Mouse (Mus musculus) T-helper 17 cell (primary cell): ENCODE measurements around the gene Prkag1.

Experiments used
- in situ Hi-C, 2 experiments: fragments of 300-600 bp; cut with MboI, MseI; formaldehyde crosslinking; loops; 1 replicate in 1 of 2; 2 replicates in 1 of 2; pipeline ENCODE4 v1.15.1; 2025; ENCODE audit warnings: high pct_unique_total_duplicates in 2 of 2

Gene Prkag1

GRCm38 (mm10) chr15:98853161-98853937 is 22.0 kb upstream of the Prkag1 start:
- in situ Hi-C loops: no loop called here

DNA sequence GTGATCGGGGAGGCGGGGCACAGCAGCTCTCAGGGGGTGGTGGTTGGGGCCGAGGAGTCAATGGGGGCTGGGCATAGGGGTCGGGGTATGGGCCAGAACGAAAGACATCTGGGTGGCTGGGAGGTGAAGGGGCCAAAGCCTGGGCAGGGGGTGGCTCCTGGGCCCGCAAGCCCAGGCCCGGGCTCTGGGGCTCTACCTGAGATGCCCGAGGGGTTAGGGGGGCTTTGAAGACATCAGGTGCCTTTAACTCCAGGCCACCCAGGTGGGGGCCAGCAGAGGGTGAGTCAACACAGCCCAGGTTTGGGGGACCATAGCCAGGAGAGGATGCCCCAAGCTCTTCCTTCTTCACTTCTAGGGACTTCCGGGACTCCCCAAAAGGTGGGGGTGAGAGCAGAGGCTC is 21.4 kb upstream of the Prkag1 start:
- in situ Hi-C loops: no loop called here

- in situ Hi-C loops: no loop called here
Measured at GRCm38 (mm10) chr15:98852071-98852470, 20.8 kb upstream of the Prkag1 start.

DNA sequence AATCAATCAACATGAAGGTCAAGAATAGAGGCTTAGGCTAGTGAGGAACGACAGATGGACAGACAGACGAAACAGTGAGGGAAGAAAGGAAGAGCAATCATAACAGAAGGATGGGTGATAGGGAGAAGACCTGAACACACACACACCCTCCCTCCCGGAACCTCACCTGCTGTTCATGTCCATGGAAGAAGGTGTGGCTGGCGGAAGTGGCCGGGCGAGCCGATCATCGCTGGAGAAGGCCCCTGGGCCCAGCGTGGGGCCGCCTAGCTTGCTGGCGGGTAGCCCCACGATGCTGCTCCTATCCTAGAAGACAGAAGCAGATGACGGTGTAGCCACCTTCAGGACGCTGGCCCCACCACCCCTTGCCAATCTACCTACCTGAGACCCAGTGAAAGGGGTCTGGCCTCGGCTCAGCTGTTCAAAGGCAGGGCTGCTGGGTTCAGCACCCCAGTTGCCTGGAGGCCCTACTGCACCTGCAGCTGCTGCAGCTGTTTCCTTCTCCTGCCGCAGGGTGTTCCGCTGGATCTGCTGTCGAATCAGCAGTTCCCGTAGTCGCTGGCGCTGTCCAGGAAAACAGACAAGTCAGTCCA is 20.0 kb upstream of the Prkag1 start:
- in situ Hi-C loops: no loop called here

DNA sequence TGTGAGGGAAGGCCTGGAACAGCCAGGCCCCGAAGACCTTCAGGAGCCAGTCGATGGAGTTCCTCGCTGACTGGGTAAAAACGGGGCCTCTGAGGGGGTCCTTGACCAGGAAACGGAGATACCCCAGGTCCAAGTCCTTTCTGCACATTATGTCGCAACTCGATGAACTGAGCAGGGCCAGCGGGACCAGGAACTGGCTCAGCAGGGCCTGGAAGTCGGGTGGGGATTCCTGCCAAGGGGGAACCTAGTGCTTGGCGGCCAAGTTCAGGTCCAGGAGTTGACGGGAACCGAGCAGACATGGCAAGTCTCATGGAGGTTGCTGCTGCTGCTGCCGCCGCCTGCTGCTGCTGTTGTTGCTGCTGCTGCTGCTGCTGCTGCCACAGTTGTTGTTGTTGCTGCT is 19.3 kb upstream of the Prkag1 start:
- in situ Hi-C loops: no loop called here

- in situ Hi-C loops: no loop called here
Measured at GRCm38 (mm10) chr15:98849956-98850600, 18.8 kb upstream of the Prkag1 start.

DNA sequence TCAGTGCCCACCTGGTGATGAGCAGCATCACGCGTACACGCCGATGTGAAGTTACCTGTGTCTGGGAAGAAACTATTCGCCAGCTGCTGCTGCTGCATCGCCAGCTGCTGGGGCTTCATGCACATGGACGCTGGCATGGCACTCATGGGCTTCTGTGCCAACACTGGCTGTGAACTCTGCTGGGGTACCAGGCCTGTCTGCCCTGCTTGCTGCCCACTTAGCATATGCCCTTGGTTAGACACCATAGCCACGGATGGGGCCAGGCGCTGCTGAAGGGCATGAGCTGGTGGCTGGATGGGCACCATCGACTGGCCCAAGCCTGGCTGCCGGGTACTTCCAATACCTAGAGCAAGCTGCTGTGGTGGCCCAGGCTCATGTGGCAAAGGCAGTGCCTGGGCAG is 17.8 kb upstream of the Prkag1 start:
- in situ Hi-C loops: no loop called here

DNA sequence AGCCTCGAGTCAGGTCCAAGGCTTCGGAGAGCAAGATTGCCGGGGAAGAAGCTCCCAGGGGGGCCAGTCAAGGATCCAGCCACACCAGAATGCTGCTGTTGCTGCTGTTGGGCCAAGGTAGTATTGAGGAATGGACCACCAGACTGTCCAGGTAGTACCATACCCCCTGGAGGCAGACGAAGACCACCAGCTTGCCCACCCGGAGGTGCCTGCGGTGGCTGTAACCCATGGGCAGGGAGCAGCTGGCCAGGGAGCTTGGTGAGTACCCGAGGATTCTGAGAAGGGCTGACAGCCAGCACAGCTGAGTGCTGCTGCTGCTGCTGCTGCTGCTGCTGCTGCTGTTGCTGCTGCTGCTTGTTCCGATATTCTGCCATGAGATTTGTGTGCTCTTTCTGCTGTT is 14.8 kb upstream of the Prkag1 start:
- in situ Hi-C loops: no loop called here

DNA sequence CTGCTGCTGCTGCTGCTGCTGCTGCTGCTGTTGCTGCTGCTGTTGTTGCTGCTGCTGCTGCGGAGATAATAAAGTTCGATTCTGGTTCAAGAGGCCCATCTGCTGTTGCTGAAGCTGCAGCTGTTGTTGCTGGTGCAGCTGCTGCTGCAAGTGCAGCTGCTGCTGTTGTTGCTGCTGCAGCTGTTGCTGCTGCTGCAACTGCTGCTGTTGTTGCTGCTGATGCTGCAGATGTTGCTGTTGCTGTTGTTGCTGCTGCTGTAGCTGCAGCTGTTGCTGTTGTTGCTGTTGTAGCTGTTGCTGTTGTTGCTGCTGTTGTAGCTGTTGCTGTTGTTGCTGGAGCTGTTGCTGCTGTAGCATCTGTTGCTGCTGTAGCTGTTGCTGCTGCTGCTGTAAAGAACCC is 13.8 kb upstream of the Prkag1 start:
- in situ Hi-C loops: no loop called here

DNA sequence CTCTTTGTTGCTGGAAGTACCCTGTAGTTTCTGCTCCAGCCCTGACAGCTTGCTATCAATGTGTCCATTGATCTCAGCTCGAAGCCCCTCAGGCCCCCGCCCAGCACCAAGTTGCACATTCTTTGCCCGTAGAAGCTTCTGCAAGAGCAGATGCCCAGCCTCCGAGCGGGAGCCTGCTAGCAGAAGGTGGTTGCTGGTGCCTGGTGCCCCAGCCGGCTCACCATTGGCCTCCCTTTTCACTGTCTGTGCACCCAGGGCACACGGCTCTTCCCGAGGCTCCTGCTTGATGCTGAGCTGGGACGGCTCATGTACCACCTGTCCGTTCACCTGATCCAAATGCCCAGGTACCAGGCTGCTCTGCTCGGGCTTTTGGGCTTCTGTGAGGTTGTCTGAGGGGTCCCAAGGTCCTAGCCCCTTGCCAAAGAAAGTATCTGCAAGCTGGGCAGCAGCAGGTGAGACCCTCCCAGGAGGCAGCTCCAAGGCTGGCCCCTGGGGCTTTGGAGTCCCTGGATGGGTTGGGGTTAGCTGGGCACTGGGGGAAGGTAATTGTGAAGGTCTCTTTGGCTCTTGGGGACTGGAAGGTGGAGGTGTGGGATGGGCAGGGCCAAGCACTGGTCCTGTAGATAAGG is 12.4 kb upstream of the Prkag1 start:
- in situ Hi-C loops: no loop called here

- in situ Hi-C loops: no loop called here
Measured at GRCm38 (mm10) chr15:98839671-98840585, 8.6 kb upstream of the Prkag1 start.

- in situ Hi-C loops: no loop called here
Measured at GRCm38 (mm10) chr15:98839161-98839560, 7.8 kb upstream of the Prkag1 start.

DNA sequence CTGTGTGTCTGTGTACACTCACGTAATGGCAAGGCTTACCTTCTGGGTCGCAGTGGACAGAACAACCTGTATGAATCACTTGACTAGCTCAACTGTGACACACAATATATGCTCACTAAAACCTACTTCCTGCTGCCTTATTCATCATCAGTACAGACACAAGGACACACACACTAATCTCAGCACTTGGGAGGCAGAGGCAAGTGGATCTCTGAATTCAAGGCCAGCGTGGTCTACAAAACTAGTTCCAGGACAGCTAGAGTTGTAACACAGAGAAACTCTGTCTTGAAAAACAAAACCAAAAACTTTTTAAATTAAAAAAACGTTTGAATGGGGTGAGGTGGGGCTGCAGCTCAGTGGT is 6.4 kb upstream of the Prkag1 start:
- in situ Hi-C loops: no loop called here

GRCm38 (mm10) chr15:98837006-98837742 is 5.9 kb upstream of the Prkag1 start:
- in situ Hi-C loops: no loop called here

DNA sequence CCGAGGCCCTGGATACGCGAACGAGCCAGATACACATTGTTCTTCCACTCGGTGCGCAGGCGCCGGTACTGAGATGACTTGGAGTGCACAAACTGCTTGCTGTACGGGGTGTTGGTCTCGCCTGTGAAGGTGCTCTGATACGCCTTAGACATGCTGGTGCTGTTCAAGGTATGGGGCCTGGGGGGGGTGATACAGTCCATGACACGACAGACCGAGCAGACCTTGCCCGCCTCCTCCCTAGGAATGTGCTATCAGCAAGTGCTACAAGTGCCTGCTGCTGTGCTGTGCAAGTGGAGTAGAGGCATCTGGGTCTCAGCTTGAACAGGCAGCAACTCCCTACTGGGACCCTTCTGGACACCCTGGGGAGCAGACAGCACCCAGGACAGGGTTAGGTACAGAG is 4.0 kb upstream of the Prkag1 start:
- in situ Hi-C loops: no loop called here

- in situ Hi-C loops: loop anchor here in 1 of 2 experiments (5.0 kb wide), 1 partner anchor 33 kb away; no protein-coding TSS in a partner anchor
Measured at GRCm38 (mm10) chr15:98834059-98834458, 2.7 kb upstream of the Prkag1 start.

DNA sequence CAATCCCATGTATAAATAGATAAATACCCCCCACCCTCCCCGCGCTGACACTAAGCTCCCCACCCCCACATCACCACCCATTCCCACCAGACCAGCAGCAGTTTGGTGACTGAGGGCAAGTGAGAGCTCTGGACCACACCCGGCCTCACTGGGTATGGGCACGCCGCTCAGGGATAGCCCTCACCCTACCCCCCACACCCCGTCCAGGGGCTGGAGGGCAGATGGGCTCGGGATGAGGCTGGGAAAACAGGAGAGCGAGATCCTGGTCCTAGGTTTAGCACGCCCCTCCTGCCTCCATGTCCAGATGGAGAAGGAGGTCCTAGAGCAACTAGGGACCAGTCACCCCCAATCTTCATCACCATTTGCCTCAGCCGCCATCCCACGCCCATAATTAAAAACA is 2.0 kb upstream of the Prkag1 start:
- in situ Hi-C loops: loop anchor here in 1 of 2 experiments (5.0 kb wide), 1 partner anchor 34 kb away; no protein-coding TSS in a partner anchor

DNA sequence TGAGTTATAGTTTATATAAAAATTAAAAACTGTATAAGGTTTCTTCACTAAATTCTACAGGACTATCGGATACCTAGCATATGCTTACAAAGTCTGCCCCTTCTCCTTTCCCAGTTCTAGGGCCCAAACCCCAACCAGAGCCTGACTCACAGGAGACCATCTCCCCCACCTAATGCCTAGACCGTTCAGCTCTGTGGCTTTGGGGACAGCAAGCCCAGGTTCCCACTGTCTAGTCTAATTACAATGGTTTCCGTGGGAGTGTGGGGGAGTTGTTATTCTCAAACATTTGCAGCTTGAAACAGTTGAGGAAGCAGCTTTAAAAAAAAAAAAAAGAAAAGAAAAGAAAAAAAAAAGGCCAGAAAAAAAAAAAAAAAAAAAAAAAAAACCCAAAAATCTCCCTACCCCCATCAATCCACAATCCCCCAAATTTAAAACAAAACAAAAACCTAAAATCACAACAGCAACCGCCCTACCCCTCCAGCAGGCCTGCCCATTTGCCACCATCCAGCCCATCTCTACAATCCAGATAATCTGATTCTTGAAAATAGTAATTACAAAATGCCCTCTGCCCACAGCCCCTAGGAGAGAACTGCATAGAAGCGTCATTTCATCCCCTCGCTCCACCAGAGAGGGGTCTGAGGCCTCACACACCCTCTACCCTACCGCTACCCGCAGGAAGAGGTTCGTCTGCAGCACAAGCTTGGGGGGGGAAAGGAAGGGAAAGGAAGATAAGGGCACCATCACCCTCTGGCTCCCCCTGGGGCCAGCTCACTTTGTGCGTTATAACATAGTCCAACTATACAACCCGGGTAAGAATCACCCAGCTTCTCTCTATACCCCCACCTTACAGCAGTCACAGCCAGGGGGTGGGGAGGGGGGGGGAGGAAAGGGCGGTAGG is 1.1 kb upstream of the Prkag1 start:
- in situ Hi-C loops: loop anchor here in 1 of 2 experiments (5.0 kb wide), 1 partner anchor 35 kb away; no protein-coding TSS in a partner anchor

GRCm38 (mm10) chr15:98831684-98832035 is 339 bp upstream of the Prkag1 start:
- in situ Hi-C loops: loop anchor here in 1 of 2 experiments (5.0 kb wide), 1 partner anchor 36 kb away; no protein-coding TSS in a partner anchor
